Mouse (Mus musculus) cerebellum, adult (tissue): Measurements from ENCODE around the gene Gm20388.

Experiments used
- ATAC-seq: cut with Nextera tagmentation; 2 replicates; pipeline ENCODE4 v1.9.2; 2017; ENCODE audit warnings: mild to moderate bottlenecking, moderate library complexity, mixed read lengths; ENCODE audit not compliant: insufficient number of reproducible peaks, low FRiP score, low TSS enrichment

Gm20388 gene

GRCm38 (mm10) chr8:120435781-120436180 is 525.1 kb downstream of the Gm20388 start:
- ATAC-seq: no peak

GRCm38 (mm10) chr8:120436491-120437030 is 525.9 kb downstream of the Gm20388 start:
- ATAC-seq: no peak

GRCm38 (mm10) chr8:120437207-120437606 is 526.6 kb downstream of the Gm20388 start:
- ATAC-seq: no peak

GRCm38 (mm10) chr8:120437666-120438395 is 527.2 kb downstream of the Gm20388 start:
- ATAC-seq: peak; percentile 81

GRCm38 (mm10) chr8:120439309-120439708 is 528.7 kb downstream of the Gm20388 start:
- ATAC-seq: no peak

GRCm38 (mm10) chr8:120440739-120441138 is 530.1 kb downstream of the Gm20388 start:
- no peak for ATAC-seq

- ATAC-seq: no peak
Measured at GRCm38 (mm10) chr8:120441637-120442036, 531.0 kb downstream of the Gm20388 start.

- ATAC-seq: no peak
Measured at GRCm38 (mm10) chr8:120442306-120443003, 531.8 kb downstream of the Gm20388 start.

- no peak for ATAC-seq
Measured at GRCm38 (mm10) chr8:120445249-120445648, 534.6 kb downstream of the Gm20388 start.

- no peak for ATAC-seq
Measured at GRCm38 (mm10) chr8:120448131-120448530, 537.5 kb downstream of the Gm20388 start.

- no peak for ATAC-seq
Measured at GRCm38 (mm10) chr8:120449139-120449538, 538.5 kb downstream of the Gm20388 start.

GRCm38 (mm10) chr8:120449608-120450031 is 539.0 kb downstream of the Gm20388 start:
- ATAC-seq: no peak

GRCm38 (mm10) chr8:120452111-120452510 is 541.5 kb downstream of the Gm20388 start:
- no peak for ATAC-seq

GRCm38 (mm10) chr8:120454404-120454803 is 543.8 kb downstream of the Gm20388 start:
- no peak for ATAC-seq

- no peak for ATAC-seq
Measured at GRCm38 (mm10) chr8:120460375-120460774, 549.7 kb downstream of the Gm20388 start.

GRCm38 (mm10) chr8:120462119-120462551 is 551.5 kb downstream of the Gm20388 start:
- ATAC-seq: no peak

- ATAC-seq: no peak
Measured at GRCm38 (mm10) chr8:120462611-120463010, 552.0 kb downstream of the Gm20388 start.

- ATAC-seq: no peak
Measured at GRCm38 (mm10) chr8:120463918-120464584, 553.4 kb downstream of the Gm20388 start.

- ATAC-seq: no peak
Measured at GRCm38 (mm10) chr8:120464585-120464937, 553.9 kb downstream of the Gm20388 start.

GRCm38 (mm10) chr8:120465710-120466109 is 555.1 kb downstream of the Gm20388 start:
- ATAC-seq: no peak

- ATAC-seq: no peak
Measured at GRCm38 (mm10) chr8:120466266-120466665, 555.6 kb downstream of the Gm20388 start.
